Mouse (Mus musculus) spleen, adult 2 months (tissue): Measurements from ENCODE around the gene Ssh3.
A peak's percentile ranks its signal among the peaks of the same experiment; 100 is the strongest.

Experiments used
- CTCF ChIP-seq: fragments of 200-500 bp; IDR thresholded peaks from 2 replicates; pipeline ENCODE4 v1.5.1; 2011; ENCODE audit warnings: mild to moderate bottlenecking, inconsistent platforms; ENCODE audit not compliant: insufficient read depth, insufficient read length, insufficient replicate concordance; ENCODE audit errors: extremely low read depth
- POLR2A ChIP-seq: fragments of 200-500 bp; IDR thresholded peaks from 2 replicates; pipeline ENCODE4 v1.6.1; 2011; ENCODE audit warnings: low read depth, low read length, inconsistent platforms

GRCm38 (mm10) chr19:4301735-4302651 lies 33.0 kb upstream of the Ssh3 start:
- TF ChIP-seq CTCF: no peak
- peak; percentile 69 for TF ChIP-seq POLR2A
